Mouse (Mus musculus): Measurements from ENCODE around the gene Fbxw8.

GRCm38 (mm10) chr5:118143211-118144026 is 11.8 kb downstream of the Fbxw8 start:
- no peak for TF ChIP-seq CTCF (IDR thresholded peaks at IDR 0.05; ENCODE audit: low read depth)
- no peak; the same call in 1 of the 2 replicates for TF ChIP-seq EP300 (IDR thresholded peaks at IDR 0.05; ENCODE audit: low read depth)

Data from heart, postnatal 0 days (tissue).